Mouse (Mus musculus): ENCODE data around the gene Sacs.

DNA sequence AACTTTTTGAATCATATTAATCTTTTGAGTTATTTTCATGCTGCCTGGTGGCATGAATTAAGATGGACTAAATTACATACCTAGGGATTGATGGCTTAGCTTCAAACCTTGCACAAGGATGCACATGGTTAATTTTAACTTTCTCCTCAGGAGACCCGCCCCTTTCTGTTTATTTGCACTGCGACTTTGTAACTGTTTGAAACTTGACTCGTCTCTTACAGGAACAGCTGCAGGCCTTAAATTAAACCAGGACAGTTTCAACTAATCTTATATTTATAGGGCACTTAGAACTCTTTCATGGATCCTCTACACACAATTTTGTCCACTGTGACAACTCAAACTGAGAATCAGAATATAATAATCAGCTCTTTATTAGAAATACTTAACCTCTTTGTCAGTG is 120.8 kb downstream of the Sacs start:
- TF ChIP-seq CTCF (IDR thresholded peaks at IDR 0.05; ENCODE audit: control insufficient read depth, insufficient read depth, insufficient read length), result no peak
- no peak for TF ChIP-seq USF1 (IDR thresholded peaks at IDR 0.05; ENCODE audit: low read depth)

All from C2C12 (cell line).